Mouse (Mus musculus) megakaryocyte, embryonic 14.5 days (primary cell): ENCODE measurements around the gene Naaladl1.

ENCODE experiments used
- FLI1 ChIP-seq: IDR thresholded peaks from 2 replicates; pipeline ENCODE4 v1.6.1; 2012; ENCODE audit warnings: low read length, inconsistent platforms, mixed read lengths
- GATA1 ChIP-seq: IDR thresholded peaks from 3 replicates; pipeline ENCODE4 v1.6.1; 2012; ENCODE audit warnings: mixed read lengths, low read length, inconsistent platforms, borderline replicate concordance

- no peak for TF ChIP-seq GATA1
- TF ChIP-seq FLI1: no peak
These were observed 50.8 kb downstream of the Naaladl1 start for GRCm38 (mm10) chr19:6156372-6156771.
